Mouse (Mus musculus): ENCODE data around the gene Ctcfl. TPM values are rescaled to one million over a fixed set of nuclear protein-coding genes. Genes with fewer than 3 reads are reported as not detected.
A peak's percentile ranks its signal among the peaks of the same experiment; 100 is the strongest.

The Ctcfl gene
- polyA plus RNA-seq, 1 experiment: not detected

- Histone ChIP-seq H3K4me1 (ENCODE audit: control insufficient read depth, insufficient read depth, low read length) (no peaks in the 10 kb centered on the region), H3K27me3 (ENCODE audit: control insufficient read depth, insufficient read depth, low read length, poor library complexity, severe bottlenecking) (no peaks in the 10 kb centered on the region), H3K9me3 (replicated peaks; ENCODE audit: control insufficient read depth, insufficient read depth, low read length, poor library complexity, severe bottlenecking) (no peaks in the 10 kb centered on the region), H3K4me3 (ENCODE audit: low read depth, low read length) (no peak overlapping the region), H3K9ac (ENCODE audit: low read depth, poor library complexity, severe bottlenecking) (no peak overlapping the region), H3K27ac (ENCODE audit: insufficient read depth, low read length) (no peak overlapping the region), H3K36me3 (ENCODE audit: control insufficient read depth, insufficient read depth, low read length, poor library complexity, severe bottlenecking) (no peaks in the 10 kb centered on the region)
- TF ChIP-seq EP300 (IDR thresholded peaks at IDR 0.05; ENCODE audit: insufficient read depth, low read depth, low read length): no peak
- no peak for TF ChIP-seq POLR2A (IDR thresholded peaks at IDR 0.05; ENCODE audit: insufficient read depth, low read length)
- TF ChIP-seq CTCF (IDR thresholded peaks at IDR 0.05; ENCODE audit: low read depth, low read length): peak; percentile 90
Measured at GRCm38 (mm10) chr2:173159354-173160311, 40.3 kb upstream of the Ctcfl start.

GRCm38 (mm10) chr2:173158390-173159055 is 39.2 kb upstream of the Ctcfl start:
- TF ChIP-seq POLR2A (IDR thresholded peaks at IDR 0.05; ENCODE audit: insufficient read depth, low read length): no peak
- no peak for TF ChIP-seq CTCF (IDR thresholded peaks at IDR 0.05; ENCODE audit: low read depth, low read length)
- TF ChIP-seq EP300 (IDR thresholded peaks at IDR 0.05; ENCODE audit: insufficient read depth, low read depth, low read length): no peak
- H3K4me3 ChIP-seq (ENCODE audit: low read depth, low read length): no peak overlapping the region
- no peaks in the 10 kb centered on the region for H3K36me3 ChIP-seq (ENCODE audit: control insufficient read depth, insufficient read depth, low read length, poor library complexity, severe bottlenecking)
- no peaks in the 10 kb centered on the region for H3K9me3 ChIP-seq (replicated peaks; ENCODE audit: control insufficient read depth, insufficient read depth, low read length, poor library complexity, severe bottlenecking)
- H3K4me1 ChIP-seq (ENCODE audit: control insufficient read depth, insufficient read depth, low read length): no peaks in the 10 kb centered on the region
- no peak overlapping the region for H3K27ac ChIP-seq (ENCODE audit: insufficient read depth, low read length)
- no peaks in the 10 kb centered on the region for H3K27me3 ChIP-seq (ENCODE audit: control insufficient read depth, insufficient read depth, low read length, poor library complexity, severe bottlenecking)
- no peak overlapping the region for H3K9ac ChIP-seq (ENCODE audit: low read depth, poor library complexity, severe bottlenecking)

- H3K27me3 ChIP-seq (ENCODE audit: control insufficient read depth, insufficient read depth, low read length, poor library complexity, severe bottlenecking): no peaks in the 10 kb centered on the region
- H3K9ac ChIP-seq (ENCODE audit: low read depth, poor library complexity, severe bottlenecking): no peak overlapping the region
- H3K4me3 ChIP-seq (ENCODE audit: low read depth, low read length): no peak overlapping the region
- no peaks in the 10 kb centered on the region for H3K36me3 ChIP-seq (ENCODE audit: control insufficient read depth, insufficient read depth, low read length, poor library complexity, severe bottlenecking)
- TF ChIP-seq CTCF (IDR thresholded peaks at IDR 0.05; ENCODE audit: low read depth, low read length) (no peak), EP300 (IDR thresholded peaks at IDR 0.05; ENCODE audit: insufficient read depth, low read depth, low read length) (no peak), POLR2A (IDR thresholded peaks at IDR 0.05; ENCODE audit: insufficient read depth, low read length) (no peak)
- no peaks in the 10 kb centered on the region for H3K9me3 ChIP-seq (replicated peaks; ENCODE audit: control insufficient read depth, insufficient read depth, low read length, poor library complexity, severe bottlenecking)
- H3K4me1 ChIP-seq (ENCODE audit: control insufficient read depth, insufficient read depth, low read length): no peaks in the 10 kb centered on the region
- no peak overlapping the region for H3K27ac ChIP-seq (ENCODE audit: insufficient read depth, low read length)
Measured at GRCm38 (mm10) chr2:173157871-173158270, 38.5 kb upstream of the Ctcfl start.

GRCm38 (mm10) chr2:173157376-173157775 is 38.1 kb upstream of the Ctcfl start:
- H3K27me3 ChIP-seq (ENCODE audit: control insufficient read depth, insufficient read depth, low read length, poor library complexity, severe bottlenecking): no peaks in the 10 kb centered on the region
- no peaks in the 10 kb centered on the region for H3K36me3 ChIP-seq (ENCODE audit: control insufficient read depth, insufficient read depth, low read length, poor library complexity, severe bottlenecking)
- no peak overlapping the region for H3K27ac ChIP-seq (ENCODE audit: insufficient read depth, low read length)
- H3K4me3 ChIP-seq (ENCODE audit: low read depth, low read length): no peak overlapping the region
- H3K9ac ChIP-seq (ENCODE audit: low read depth, poor library complexity, severe bottlenecking): no peak overlapping the region
- H3K9me3 ChIP-seq (replicated peaks; ENCODE audit: control insufficient read depth, insufficient read depth, low read length, poor library complexity, severe bottlenecking): no peaks in the 10 kb centered on the region
- H3K4me1 ChIP-seq (ENCODE audit: control insufficient read depth, insufficient read depth, low read length): no peaks in the 10 kb centered on the region
- TF ChIP-seq POLR2A (IDR thresholded peaks at IDR 0.05; ENCODE audit: insufficient read depth, low read length) (no peak), EP300 (IDR thresholded peaks at IDR 0.05; ENCODE audit: insufficient read depth, low read depth, low read length) (no peak), CTCF (IDR thresholded peaks at IDR 0.05; ENCODE audit: low read depth, low read length) (no peak)

- Histone ChIP-seq H3K9me3 (replicated peaks; ENCODE audit: control insufficient read depth, insufficient read depth, low read length, poor library complexity, severe bottlenecking) (no peaks in the 10 kb centered on the region), H3K27me3 (ENCODE audit: control insufficient read depth, insufficient read depth, low read length, poor library complexity, severe bottlenecking) (no peaks in the 10 kb centered on the region), H3K4me1 (ENCODE audit: control insufficient read depth, insufficient read depth, low read length) (no peaks in the 10 kb centered on the region), H3K27ac (ENCODE audit: insufficient read depth, low read length) (no peak overlapping the region), H3K9ac (ENCODE audit: low read depth, poor library complexity, severe bottlenecking) (no peak overlapping the region), H3K4me3 (ENCODE audit: low read depth, low read length) (no peak overlapping the region), H3K36me3 (ENCODE audit: control insufficient read depth, insufficient read depth, low read length, poor library complexity, severe bottlenecking) (no peaks in the 10 kb centered on the region)
- no peak for TF ChIP-seq EP300 (IDR thresholded peaks at IDR 0.05; ENCODE audit: insufficient read depth, low read depth, low read length)
- no peak for TF ChIP-seq CTCF (IDR thresholded peaks at IDR 0.05; ENCODE audit: low read depth, low read length)
- no peak for TF ChIP-seq POLR2A (IDR thresholded peaks at IDR 0.05; ENCODE audit: insufficient read depth, low read length)
Measured at GRCm38 (mm10) chr2:173156923-173157322, 37.6 kb upstream of the Ctcfl start.

- no peaks in the 10 kb centered on the region for H3K9me3 ChIP-seq (replicated peaks; ENCODE audit: control insufficient read depth, insufficient read depth, low read length, poor library complexity, severe bottlenecking)
- TF ChIP-seq EP300 (IDR thresholded peaks at IDR 0.05; ENCODE audit: insufficient read depth, low read depth, low read length): no peak
- no peak for TF ChIP-seq CTCF (IDR thresholded peaks at IDR 0.05; ENCODE audit: low read depth, low read length)
- TF ChIP-seq POLR2A (IDR thresholded peaks at IDR 0.05; ENCODE audit: insufficient read depth, low read length): no peak
- no peaks in the 10 kb centered on the region for H3K4me1 ChIP-seq (ENCODE audit: control insufficient read depth, insufficient read depth, low read length)
- H3K9ac ChIP-seq (ENCODE audit: low read depth, poor library complexity, severe bottlenecking): no peak overlapping the region
- no peaks in the 10 kb centered on the region for H3K36me3 ChIP-seq (ENCODE audit: control insufficient read depth, insufficient read depth, low read length, poor library complexity, severe bottlenecking)
- no peak overlapping the region for H3K4me3 ChIP-seq (ENCODE audit: low read depth, low read length)
- H3K27ac ChIP-seq (ENCODE audit: insufficient read depth, low read length): no peak overlapping the region
- H3K27me3 ChIP-seq (ENCODE audit: control insufficient read depth, insufficient read depth, low read length, poor library complexity, severe bottlenecking): no peaks in the 10 kb centered on the region
Measured at GRCm38 (mm10) chr2:173155907-173156306, 36.6 kb upstream of the Ctcfl start.

Data from ES-Bruce4 (cell line).